Mouse (Mus musculus): ENCODE data around the gene Neurog3. TPM values are rescaled to one million over a fixed set of nuclear protein-coding genes. Genes with fewer than 3 reads are reported as not detected.

Neurog3 gene
- polyA plus RNA-seq, 1 experiment from 2014 or later: 0.35 TPM

Other genes with a start within 250 kb of the Neurog3 start
- 3.5 and 4.3 TPM in 2 replicates for gene Col13a1, start 154.0 kb upstream of the Neurog3 start, polyA plus RNA-seq (2015; fragmentation: Nextera tagmentation; extraction: Ambion mirVana)
- gene Fam241b, start 10.8 kb downstream of the Neurog3 start, polyA plus RNA-seq (2015; fragmentation: Nextera tagmentation; extraction: Ambion mirVana): 114 and 139 TPM in 2 replicates
- 16.6 and 22.8 TPM in 2 replicates for gene Tspan15, start 98.2 kb downstream of the Neurog3 start, polyA plus RNA-seq (2015; fragmentation: Nextera tagmentation; extraction: Ambion mirVana)
- 0.13 and 0.20 TPM in 2 replicates for gene Tacr2, start 119.3 kb downstream of the Neurog3 start, polyA plus RNA-seq (2015; fragmentation: Nextera tagmentation; extraction: Ambion mirVana)
- gene Hk1, start 246.8 kb downstream of the Neurog3 start, polyA plus RNA-seq (2015; fragmentation: Nextera tagmentation; extraction: Ambion mirVana): 134 and 146 TPM in 2 replicates

Data from neural tube, embryonic 15.5 days (tissue).